Mouse (Mus musculus) heart, embryonic 14.5 days (tissue): ENCODE measurements around the gene Map3k14. TPM values are rescaled to one million over a fixed set of nuclear protein-coding genes. Genes with fewer than 3 reads are reported as not detected.

Experiments used
- ATAC-seq: fragments of 200-750 bp; cut with Nextera tagmentation; 2 replicates; pipeline ENCODE4 v1.8.0; 2017; ENCODE audit warnings: low read depth, moderate TSS enrichment; ENCODE audit not compliant: insufficient number of reproducible peaks, insufficient read depth, low FRiP score
- H3K27ac ChIP-seq, 2 experiments: fragments of 200-500 bp in 1 of 2; fragments of 300-500 bp in 1 of 2; sonication (generic) in 1 of 2; replicated peaks in 1 of 2; 2 replicates each; pipeline ENCODE4 v1.5.1; 2012 to 2014; ENCODE audit warnings: low read depth in 2 of 2, low read length in 2 of 2, control low read depth in 1 of 2, mild to moderate bottlenecking in 1 of 2, mixed read lengths in 1 of 2; ENCODE audit not compliant: control insufficient read depth in 1 of 2, insufficient read depth in 1 of 2
- H3K27me3 ChIP-seq: fragments of 300-500 bp; sonication (generic); 2 replicates; pipeline ENCODE4 v1.6.1; 2014; ENCODE audit warnings: mild to moderate bottlenecking, low read length, control low read depth; ENCODE audit not compliant: control insufficient read depth, insufficient read depth
- H3K36me3 ChIP-seq: fragments of 300-500 bp; sonication (generic); 2 replicates; pipeline ENCODE4 v1.6.1; 2014; ENCODE audit warnings: mild to moderate bottlenecking, control low read depth, low read length, mixed read lengths; ENCODE audit not compliant: control insufficient read depth, insufficient read depth
- H3K4me1 ChIP-seq, 2 experiments: fragments of 200-500 bp in 1 of 2; fragments of 300-500 bp in 1 of 2; sonication (generic) in 1 of 2; 2 replicates each; pipeline ENCODE4 v1.6.1; 2012 to 2014; ENCODE audit warnings: low read length in 2 of 2, control low read depth in 1 of 2, mixed read lengths in 1 of 2; ENCODE audit not compliant: control insufficient read depth in 2 of 2, insufficient read depth in 2 of 2
- H3K4me2 ChIP-seq: fragments of 300-500 bp; sonication (generic); 2 replicates; pipeline ENCODE4 v1.6.1; 2014; ENCODE audit warnings: mild to moderate bottlenecking, low read length
- H3K4me3 ChIP-seq, 2 experiments: fragments of 200-500 bp in 1 of 2; fragments of 300-500 bp in 1 of 2; sonication (generic) in 1 of 2; 2 replicates each; pipeline ENCODE4 v1.5.1; 2012 to 2014; ENCODE audit warnings: low read length in 2 of 2, mild to moderate bottlenecking in 2 of 2, control low read depth in 1 of 2, low read depth in 1 of 2, moderate library complexity in 1 of 2; ENCODE audit not compliant: control insufficient read depth in 1 of 2, insufficient read depth in 1 of 2
- H3K9ac ChIP-seq: fragments of 300-500 bp; sonication (generic); 2 replicates; pipeline ENCODE4 v1.6.1; 2014; ENCODE audit warnings: mild to moderate bottlenecking, low read length
- H3K9me3 ChIP-seq: fragments of 300-500 bp; sonication (generic); 2 replicates; pipeline ENCODE4 v1.6.1; 2016; ENCODE audit warnings: low read length, control low read depth; ENCODE audit not compliant: control insufficient read depth
- WGBS: fragments of 180-500 bp; shearing (Covaris S2); extraction: QIAGEN DNeasy Blood & Tissue Kit; methylation state at CpG from one replicate; pipeline ENCODE4 v1.1.7; 2014; 5-methylcytosine and 5-hydroxymethylcytosine counted together
- polyA plus RNA-seq: library from polyadenylated mRNA; unstranded; fragments of >200 nt; fragmentation: Nextera tagmentation; extraction: Ambion mirVana; gene quantifications from 2 replicates; pipeline ENCODE4 v1.2.1, GENCODE M21; 2014

Gene Map3k14
- polyA plus RNA-seq, 1 experiment from 2014 or later, result 1.3 TPM

DNA sequence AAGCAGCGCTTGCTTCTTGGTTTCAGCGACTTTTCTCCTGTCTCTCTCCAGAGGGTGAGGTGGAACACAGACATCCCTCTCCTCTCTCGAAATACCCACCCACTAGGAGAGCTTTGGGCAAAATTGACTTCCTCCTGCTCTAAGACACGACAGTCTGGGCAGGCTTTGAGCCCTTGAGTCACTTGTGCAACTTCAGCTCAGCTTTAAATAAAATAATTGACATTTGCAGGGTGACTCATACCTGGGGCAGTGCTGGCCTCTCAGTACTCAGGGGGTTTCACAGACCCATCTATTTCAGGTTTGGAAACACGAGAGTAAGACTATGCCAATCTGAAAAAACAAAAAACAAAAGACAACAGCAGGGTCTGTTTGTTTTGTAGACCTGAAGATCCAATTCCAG is 2.2 kb upstream of the Map3k14 start:
- Histone ChIP-seq H3K27me3 (no peaks in the 10 kb centered on the region), H3K4me2 (no peak overlapping the region), H3K4me3 (no peak overlapping the region), H3K27ac (no peak overlapping the region), H3K9ac (no peak overlapping the region), H3K9me3 (no peaks in the 10 kb centered on the region), H3K4me1 (peaks cover 5 to 26% of the 10 kb centered on the region in 2 experiments), H3K36me3 (no peaks in the 10 kb centered on the region)
- WGBS, result 69% methylated on average over 5 of the region's 5 CpGs
- no peak for ATAC-seq

DNA sequence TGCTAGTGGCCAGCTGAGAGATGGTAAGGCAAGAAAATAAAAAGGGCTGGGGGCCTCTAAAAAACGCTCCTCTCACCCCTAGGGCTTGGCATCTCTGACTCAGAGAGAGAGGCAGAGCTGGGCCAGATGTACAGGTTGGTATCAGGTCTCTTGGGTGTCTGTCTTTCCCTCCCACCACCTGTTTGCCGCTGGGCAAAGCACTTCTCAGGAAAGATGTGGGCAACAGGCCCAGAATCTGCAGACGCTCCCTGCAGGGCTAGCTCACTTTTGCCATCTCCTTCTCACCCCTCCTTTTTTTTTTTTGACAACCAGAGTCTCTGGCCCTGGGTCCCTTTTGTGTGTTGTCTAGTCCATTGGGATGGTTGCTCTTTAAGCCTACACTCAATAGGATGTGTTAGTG is 1.6 kb upstream of the Map3k14 start:
- no peak for ATAC-seq
- WGBS, result 73% methylated on average over 3 of the region's 3 CpGs
- H3K36me3 ChIP-seq, result no peaks in the 10 kb centered on the region
- no peak overlapping the region for H3K27ac ChIP-seq
- H3K4me1 ChIP-seq, result peaks cover 5 to 27% of the 10 kb centered on the region in 2 experiments
- H3K4me3 ChIP-seq, result no peak overlapping the region
- H3K9me3 ChIP-seq, result no peaks in the 10 kb centered on the region
- H3K4me2 ChIP-seq, result no peak overlapping the region
- no peaks in the 10 kb centered on the region for H3K27me3 ChIP-seq
- H3K9ac ChIP-seq, result no peak overlapping the region

DNA sequence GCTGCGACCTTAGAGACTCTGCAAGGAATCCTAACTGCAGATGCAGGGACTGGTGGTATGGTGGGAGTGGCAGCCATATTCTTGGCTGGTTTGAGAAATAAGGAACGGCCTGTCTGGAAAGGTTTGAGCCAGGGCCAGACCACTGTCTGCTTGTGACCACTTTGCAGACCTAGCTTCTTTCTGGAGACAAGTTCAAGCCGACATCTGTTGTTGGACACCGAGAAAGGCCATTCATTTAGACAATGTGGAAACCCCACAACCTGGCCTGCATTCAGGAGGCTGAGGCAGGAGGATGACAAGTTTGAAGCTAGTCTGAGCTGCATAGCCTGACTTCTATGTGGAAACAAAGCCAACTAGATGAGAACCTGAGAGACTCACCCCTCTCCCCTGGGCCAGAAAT is 1.1 kb upstream of the Map3k14 start:
- Histone ChIP-seq H3K36me3 (no peaks in the 10 kb centered on the region), H3K4me1 (peaks cover 6 to 32% of the 10 kb centered on the region in 2 experiments), H3K9ac (no peak overlapping the region), H3K27ac (peak overlapping the region in 1 of 2 experiments; percentile 75; a peak in 1 of 4 replicates), H3K4me2 (peak overlapping the region; percentile 74), H3K9me3 (no peaks in the 10 kb centered on the region), H3K27me3 (no peaks in the 10 kb centered on the region), H3K4me3 (no peak overlapping the region)
- 77% methylated on average over 4 of the region's 4 CpGs for WGBS
- ATAC-seq, result no peak

DNA sequence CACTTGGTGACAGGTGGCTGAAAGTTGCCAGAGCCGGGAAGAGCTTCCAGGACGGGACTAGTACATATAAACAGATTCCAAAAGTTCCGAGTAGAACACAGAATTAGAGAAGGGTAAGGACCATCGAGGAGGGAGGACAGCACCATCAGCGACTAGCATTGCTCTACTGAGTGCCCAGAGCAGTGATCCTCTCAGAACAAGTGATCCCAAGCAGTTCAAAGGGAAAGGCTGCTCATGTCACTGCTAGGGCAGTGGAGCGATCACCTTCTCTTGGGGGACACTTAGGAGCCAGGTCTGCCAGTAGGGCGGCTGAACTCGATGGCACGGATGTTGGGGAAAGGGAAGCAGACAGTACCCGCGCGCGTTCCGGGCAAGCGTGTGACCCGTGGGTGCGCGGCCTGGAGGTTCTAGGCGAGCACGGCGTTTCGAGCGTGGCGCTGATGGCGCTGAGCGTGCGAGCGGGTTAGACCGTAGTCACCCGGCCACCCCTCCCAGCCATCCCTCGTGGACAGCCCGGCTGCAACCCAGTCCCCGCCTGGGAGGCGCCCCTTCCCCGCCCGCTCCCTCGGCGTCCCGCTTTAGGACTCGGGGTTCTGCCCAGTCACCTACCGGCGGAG is 435 bp downstream of the Map3k14 start:
- 1% methylated on average over 41 of the region's 42 CpGs for WGBS
- H3K4me1 ChIP-seq, result peaks cover 18 to 44% of the 10 kb centered on the region in 2 experiments
- ATAC-seq, result no peak

DNA sequence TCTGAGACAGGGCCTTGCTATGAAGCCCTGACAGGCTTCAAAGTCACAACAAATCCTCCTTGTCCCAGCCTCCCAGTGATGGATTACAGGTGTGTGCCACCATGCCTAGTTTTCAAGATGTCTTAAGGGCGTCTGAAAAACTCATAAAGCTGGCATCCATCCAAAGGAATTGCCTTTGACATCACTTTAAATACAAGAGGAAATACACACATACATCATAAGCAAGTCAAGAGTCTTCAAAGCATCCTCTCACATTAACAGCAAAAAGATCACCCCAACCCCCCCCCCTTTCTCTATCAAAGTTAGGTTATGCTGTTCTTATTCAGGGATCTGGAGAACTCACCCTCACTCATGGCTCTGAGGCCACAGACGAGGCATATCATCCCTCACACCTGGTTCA is 1.4 kb downstream of the Map3k14 start:
- no peak overlapping the region for H3K27ac ChIP-seq

More for the DNA sequence above, 435 bp downstream of the Map3k14 start:
- H3K36me3 ChIP-seq, result no peaks in the 10 kb centered on the region
- H3K9ac ChIP-seq, result peak overlapping the region; percentile 85
- no peaks in the 10 kb centered on the region for H3K9me3 ChIP-seq
- peak overlapping the region; percentile 85 for H3K4me2 ChIP-seq
- peak overlapping the region; percentile 19 to 85; a peak in 3 of 4 replicates for H3K27ac ChIP-seq
- no peaks in the 10 kb centered on the region for H3K27me3 ChIP-seq
- H3K4me3 ChIP-seq, result peak overlapping the region; percentile 71 to 74

DNA sequence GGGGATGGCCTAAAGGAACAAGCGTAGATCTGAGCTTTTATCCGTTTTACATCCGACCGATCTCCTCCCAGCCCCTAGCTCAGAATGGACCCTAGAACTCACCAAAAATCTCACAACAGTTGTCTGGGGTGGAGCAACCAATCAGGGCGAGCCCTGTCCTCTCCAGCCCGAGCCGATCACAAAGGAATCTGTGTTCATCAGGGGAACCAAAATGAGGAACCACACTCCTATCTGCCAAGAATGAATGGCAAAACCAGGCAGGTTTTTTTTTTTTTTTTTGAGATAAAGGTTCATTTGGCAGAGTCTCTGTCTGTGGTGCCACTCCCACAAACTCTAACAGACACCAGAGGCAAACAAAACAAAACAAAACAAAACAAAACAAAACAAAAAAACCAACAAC is 2.1 kb downstream of the Map3k14 start:
- no peak for ATAC-seq
- Histone ChIP-seq H3K4me1 (peaks cover 21 to 43% of the 10 kb centered on the region in 2 experiments), H3K9ac (no peak overlapping the region), H3K4me3 (no peak overlapping the region), H3K27me3 (no peaks in the 10 kb centered on the region), H3K27ac (no peak overlapping the region), H3K36me3 (no peaks in the 10 kb centered on the region), H3K4me2 (no peak overlapping the region), H3K9me3 (no peaks in the 10 kb centered on the region)
- WGBS, result 77% methylated on average over 7 of the region's 7 CpGs

More for the DNA sequence above, 1.4 kb downstream of the Map3k14 start:
- peaks cover 21 to 47% of the 10 kb centered on the region in 2 experiments for H3K4me1 ChIP-seq
- WGBS, result 69% methylated on average over 2 of the region's 2 CpGs
- H3K9ac ChIP-seq, result no peak overlapping the region
- no peak for ATAC-seq
- peak overlapping the region; percentile 85 for H3K4me2 ChIP-seq
- H3K27me3 ChIP-seq, result no peaks in the 10 kb centered on the region
- no peaks in the 10 kb centered on the region for H3K36me3 ChIP-seq
- H3K4me3 ChIP-seq, result no peak overlapping the region
- H3K9me3 ChIP-seq, result no peaks in the 10 kb centered on the region

DNA sequence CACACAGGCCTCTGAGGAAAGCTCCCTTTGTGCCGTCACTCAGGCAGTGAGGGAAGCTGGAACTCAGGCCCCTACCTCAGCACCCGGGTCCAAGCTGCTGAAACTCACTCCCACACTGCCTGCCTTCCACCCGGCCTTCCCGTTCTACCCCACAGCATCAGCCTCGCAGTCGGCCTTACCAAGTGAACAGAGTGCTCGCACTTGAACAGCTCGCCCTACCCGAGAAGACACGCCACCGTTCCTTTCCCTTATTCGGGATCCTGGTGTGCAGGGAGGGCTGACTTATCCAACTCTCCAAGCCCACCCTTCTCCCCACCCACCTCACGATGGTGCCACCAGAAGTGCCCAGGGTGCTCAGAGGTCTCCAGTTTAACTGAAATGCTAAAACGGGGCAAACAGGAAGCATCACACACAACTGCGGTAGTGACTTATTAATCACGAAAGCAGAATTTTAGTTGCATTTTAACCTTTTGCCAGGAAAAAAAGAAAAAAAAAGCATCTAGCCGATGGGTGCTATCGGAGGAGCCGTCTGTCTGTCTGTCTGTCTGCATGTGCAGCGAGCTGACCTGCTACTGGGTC is 2.8 kb downstream of the Map3k14 start:
- no peak overlapping the region for H3K9ac ChIP-seq
- no peak overlapping the region for H3K4me2 ChIP-seq
- 89% methylated on average over 20 of the region's 20 CpGs for WGBS

More for the DNA sequence above, 2.8 kb downstream of the Map3k14 start:
- Histone ChIP-seq H3K9me3 (no peaks in the 10 kb centered on the region), H3K4me1 (peaks cover 21 to 43% of the 10 kb centered on the region in 2 experiments), H3K27ac (no peak overlapping the region), H3K27me3 (no peaks in the 10 kb centered on the region), H3K4me3 (no peak overlapping the region), H3K36me3 (no peaks in the 10 kb centered on the region)
- no peak for ATAC-seq
